Mouse (Mus musculus) midbrain, embryonic 16.5 days (tissue): Measurements from ENCODE around the gene Rasgrf2. TPM values are rescaled to one million over a fixed set of nuclear protein-coding genes. Genes with fewer than 3 reads are reported as not detected.
A peak's percentile ranks its signal among the peaks of the same experiment; 100 is the strongest.

ENCODE experiments used
- ATAC-seq: fragments of 200-750 bp; cut with Nextera tagmentation; 2 replicates; pipeline ENCODE4 v1.8.0; 2017; ENCODE audit warnings: moderate TSS enrichment
- H3K27ac ChIP-seq: fragments of 300-500 bp; sonication (generic); 2 replicates; pipeline ENCODE4 v1.5.1; 2014; ENCODE audit warnings: mild to moderate bottlenecking, low read length, mixed read lengths
- H3K27me3 ChIP-seq: fragments of 300-500 bp; sonication (generic); 2 replicates; pipeline ENCODE4 v1.6.1; 2014; ENCODE audit warnings: low read depth, low read length, mixed read lengths; ENCODE audit not compliant: control insufficient read depth, insufficient read depth
- H3K36me3 ChIP-seq: fragments of 300-500 bp; sonication (generic); 2 replicates; pipeline ENCODE4 v1.6.1; 2014; ENCODE audit warnings: mild to moderate bottlenecking, low read length, moderate library complexity, mixed read lengths; ENCODE audit not compliant: control insufficient read depth, insufficient read depth
- H3K4me1 ChIP-seq: fragments of 300-500 bp; sonication (generic); 2 replicates; pipeline ENCODE4 v1.6.1; 2014; ENCODE audit warnings: mild to moderate bottlenecking, low read length, mixed read lengths; ENCODE audit not compliant: control insufficient read depth, insufficient read depth
- H3K4me2 ChIP-seq: fragments of 300-500 bp; sonication (generic); 2 replicates; pipeline ENCODE4 v1.6.1; 2014; ENCODE audit warnings: mild to moderate bottlenecking, low read length, mixed read lengths
- H3K4me3 ChIP-seq: fragments of 300-500 bp; sonication (generic); 2 replicates; pipeline ENCODE4 v1.5.1; 2014; ENCODE audit warnings: low read depth, mild to moderate bottlenecking, low read length, moderate library complexity, mixed read lengths
- H3K9ac ChIP-seq: fragments of 300-500 bp; sonication (generic); 2 replicates; pipeline ENCODE4 v1.6.1; 2014; ENCODE audit warnings: low read depth, low read length, mixed read lengths
- H3K9me3 ChIP-seq: fragments of 300-500 bp; sonication (generic); replicated peaks from 2 replicates; pipeline ENCODE4 v1.6.1; 2014; ENCODE audit warnings: mild to moderate bottlenecking, low read length, mixed read lengths; ENCODE audit not compliant: control insufficient read depth, poor library complexity, severe bottlenecking
- WGBS: fragments of 180-500 bp; shearing (Covaris S2); extraction: QIAGEN DNeasy Blood & Tissue Kit; methylation state at CpG from one replicate; pipeline ENCODE4 v1.1.7; 2014; 5-methylcytosine and 5-hydroxymethylcytosine counted together
- polyA plus RNA-seq: library from polyadenylated mRNA; unstranded; fragments of >200 nt; fragmentation: Nextera tagmentation; extraction: Ambion mirVana; gene quantifications from 2 replicates; pipeline ENCODE4 v1.2.1, GENCODE M21; 2015

Rasgrf2 gene
- polyA plus RNA-seq, 1 experiment from 2014 or later: 14.6 TPM

DNA sequence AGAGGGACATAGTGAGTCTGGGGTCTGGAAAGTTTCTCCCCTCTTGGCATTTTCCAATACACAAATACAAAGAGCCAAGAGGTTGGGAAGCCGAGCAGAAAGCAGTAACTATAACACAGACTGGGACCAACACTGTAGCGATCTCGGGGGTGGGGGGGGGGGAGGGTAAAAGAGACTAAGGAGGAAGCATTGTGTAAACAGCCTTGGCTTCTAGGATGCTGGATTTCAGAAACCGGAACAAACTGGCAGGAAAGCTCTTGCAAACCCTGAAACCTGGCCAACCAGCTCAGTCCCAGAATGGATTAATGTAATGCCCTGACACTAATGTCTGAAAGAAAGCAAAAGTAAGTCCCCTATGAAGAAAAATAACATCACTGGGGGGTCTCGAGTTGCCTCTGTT, 11.8 kb downstream of the Rasgrf2 start:
- H3K27me3 ChIP-seq: no peaks in the 10 kb centered on the region
- no peak overlapping the region for H3K4me2 ChIP-seq
- H3K4me3 ChIP-seq: no peak overlapping the region
- 71% methylated on average over 5 of the region's 5 CpGs for WGBS
- ATAC-seq: no peak
- H3K9me3 ChIP-seq: no peaks in the 10 kb centered on the region
- H3K27ac ChIP-seq: no peak overlapping the region
- H3K4me1 ChIP-seq: no peaks in the 10 kb centered on the region
- H3K36me3 ChIP-seq: no peaks in the 10 kb centered on the region
- no peak overlapping the region for H3K9ac ChIP-seq

DNA sequence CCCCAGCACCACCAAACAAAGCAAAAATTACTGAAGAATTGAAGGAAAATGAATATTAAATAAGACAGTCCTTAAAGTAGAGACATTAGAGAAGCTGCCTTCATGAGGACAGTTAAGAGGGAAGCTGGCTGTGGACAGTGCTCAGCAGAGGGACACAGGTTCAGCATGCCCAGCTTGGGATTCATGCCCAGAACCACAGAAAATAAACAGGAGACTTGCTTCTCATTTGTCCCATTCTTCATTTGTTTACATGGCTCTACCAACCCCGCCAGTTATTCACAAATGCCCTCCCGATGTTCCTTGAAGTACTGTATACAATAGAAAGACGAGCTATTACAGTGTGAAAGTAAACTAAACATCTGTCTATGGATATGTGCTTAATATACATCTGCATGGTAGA, 17.4 kb downstream of the Rasgrf2 start:
- Histone ChIP-seq H3K4me3 (no peak overlapping the region), H3K4me1 (no peaks in the 10 kb centered on the region), H3K9me3 (no peaks in the 10 kb centered on the region), H3K27me3 (no peaks in the 10 kb centered on the region), H3K4me2 (no peak overlapping the region), H3K9ac (no peak overlapping the region), H3K27ac (no peak overlapping the region), H3K36me3 (no peaks in the 10 kb centered on the region)
- WGBS: 74% methylated on average over 3 of the region's 3 CpGs
- ATAC-seq: no peak

DNA sequence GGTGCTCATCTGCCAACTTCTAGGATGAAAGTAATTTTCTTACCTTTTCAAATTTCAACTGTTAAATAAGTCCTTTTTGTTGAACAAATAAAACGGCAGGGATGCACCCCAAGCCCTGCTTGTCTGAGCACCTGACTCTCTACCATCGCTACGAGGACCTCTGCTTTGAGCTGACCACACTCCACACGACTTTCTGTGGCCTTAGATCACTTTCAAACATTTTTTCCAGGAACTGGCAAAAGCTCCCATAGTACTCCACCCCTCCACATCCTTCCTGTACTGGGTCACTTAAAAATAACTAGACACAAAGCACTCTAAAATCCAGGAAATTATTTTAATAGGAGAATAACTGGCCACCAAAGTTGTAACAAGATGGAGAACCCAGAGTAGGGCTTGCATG, 23.2 kb downstream of the Rasgrf2 start:
- Histone ChIP-seq H3K4me2 (no peak overlapping the region), H3K27me3 (no peaks in the 10 kb centered on the region), H3K9me3 (no peaks in the 10 kb centered on the region), H3K27ac (no peak overlapping the region), H3K4me3 (no peak overlapping the region), H3K36me3 (no peaks in the 10 kb centered on the region), H3K9ac (no peak overlapping the region), H3K4me1 (no peaks in the 10 kb centered on the region)
- no peak for ATAC-seq
- WGBS: 73% methylated on average over 4 of the region's 4 CpGs

DNA sequence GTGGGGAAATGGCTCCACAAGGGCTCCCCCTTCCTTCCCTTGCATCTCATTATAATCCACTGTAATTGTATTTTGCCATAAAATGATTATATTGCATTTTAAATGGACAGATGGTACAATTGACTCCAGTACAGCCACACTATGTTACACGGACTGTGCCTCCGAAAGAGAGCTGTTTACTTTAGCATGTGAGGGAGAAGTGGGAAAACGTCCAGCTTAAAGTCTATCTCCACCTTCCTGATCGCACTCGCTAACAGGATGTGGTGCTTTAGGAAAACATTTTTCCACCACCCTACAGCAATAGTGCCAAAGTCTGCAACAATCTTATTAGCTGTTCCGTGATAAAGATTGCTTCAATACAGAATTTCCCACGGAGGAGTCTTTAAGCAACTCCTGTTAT, 27.2 kb downstream of the Rasgrf2 start:
- Histone ChIP-seq H3K36me3 (no peaks in the 10 kb centered on the region), H3K4me3 (no peak overlapping the region), H3K9me3 (no peaks in the 10 kb centered on the region), H3K27me3 (no peaks in the 10 kb centered on the region), H3K9ac (no peak overlapping the region), H3K4me2 (no peak overlapping the region), H3K27ac (no peak overlapping the region), H3K4me1 (no peaks in the 10 kb centered on the region)
- ATAC-seq: no peak
- 74% methylated on average over 7 of the region's 7 CpGs for WGBS

DNA sequence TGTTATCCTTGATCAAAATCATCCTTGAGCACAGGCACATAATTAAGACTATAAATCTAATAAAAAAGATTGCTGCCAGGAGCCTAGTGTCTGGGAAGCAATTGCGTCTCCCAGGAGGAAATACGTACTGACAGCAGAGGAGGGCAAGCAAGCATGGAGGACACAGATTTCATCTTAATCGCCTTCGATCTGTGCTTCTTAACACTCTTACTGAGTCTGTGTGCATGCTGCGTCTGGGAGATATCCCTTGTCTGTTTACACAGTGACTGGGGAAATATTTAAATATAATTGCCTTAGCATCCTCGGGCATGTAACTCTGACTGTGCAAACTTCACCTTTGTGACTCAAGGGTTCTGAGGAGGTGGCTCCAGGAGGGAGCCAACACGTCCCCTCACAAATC, 33.0 kb downstream of the Rasgrf2 start:
- Histone ChIP-seq H3K9me3 (no peaks in the 10 kb centered on the region), H3K9ac (no peak overlapping the region), H3K27ac (no peak overlapping the region), H3K36me3 (no peaks in the 10 kb centered on the region), H3K4me3 (no peak overlapping the region), H3K4me2 (no peak overlapping the region), H3K27me3 (no peaks in the 10 kb centered on the region), H3K4me1 (no peaks in the 10 kb centered on the region)
- peak; percentile 62; the same call in 1 of the 2 replicates for ATAC-seq
- WGBS: 67% methylated on average over 7 of the region's 7 CpGs

GRCm38 (mm10) chr13:92095131-92096090, 36.0 kb downstream of the Rasgrf2 start:
- ATAC-seq: no peak
- no peak overlapping the region for H3K4me2 ChIP-seq
- H3K9ac ChIP-seq: no peak overlapping the region
- 74% methylated on average over 12 of the region's 12 CpGs for WGBS
- no peaks in the 10 kb centered on the region for H3K27me3 ChIP-seq
- H3K36me3 ChIP-seq: no peaks in the 10 kb centered on the region
- H3K4me1 ChIP-seq: no peaks in the 10 kb centered on the region
- H3K9me3 ChIP-seq: no peaks in the 10 kb centered on the region
- no peak overlapping the region for H3K27ac ChIP-seq
- no peak overlapping the region for H3K4me3 ChIP-seq

- Histone ChIP-seq H3K9ac (no peak overlapping the region), H3K9me3 (no peaks in the 10 kb centered on the region), H3K27me3 (no peaks in the 10 kb centered on the region), H3K4me3 (no peak overlapping the region), H3K27ac (no peak overlapping the region), H3K4me2 (no peak overlapping the region), H3K4me1 (no peaks in the 10 kb centered on the region), H3K36me3 (no peaks in the 10 kb centered on the region)
- WGBS: 91% methylated on average over 6 of the region's 6 CpGs
- ATAC-seq: no peak
Observed at GRCm38 (mm10) chr13:92093712-92094290, 37.7 kb downstream of the Rasgrf2 start.

DNA sequence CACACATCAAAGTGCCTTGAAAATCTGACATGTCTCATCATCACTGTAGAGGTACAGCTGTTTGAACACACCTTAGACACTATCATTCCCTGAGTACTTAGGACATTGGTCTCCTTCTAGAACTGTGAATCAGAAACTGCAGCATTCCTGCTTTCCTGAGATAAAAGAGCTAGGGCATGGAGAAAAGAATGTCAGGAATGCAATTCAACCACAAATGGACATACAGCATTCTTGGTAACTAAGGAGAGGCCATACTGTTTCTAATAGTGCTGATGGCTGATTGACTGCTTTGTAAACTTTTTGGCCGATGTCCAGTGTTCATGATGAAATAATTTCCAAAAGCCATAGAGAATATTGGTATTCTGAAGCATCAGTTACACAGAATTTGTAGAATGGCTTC, 58.3 kb downstream of the Rasgrf2 start:
- no peaks in the 10 kb centered on the region for H3K27me3 ChIP-seq
- no peaks in the 10 kb centered on the region for H3K9me3 ChIP-seq
- no peaks in the 10 kb centered on the region for H3K4me1 ChIP-seq
- ATAC-seq: no peak
- H3K27ac ChIP-seq: no peak overlapping the region
- 83% methylated on average over 1 of the region's 1 CpGs for WGBS
- H3K4me3 ChIP-seq: no peak overlapping the region
- H3K9ac ChIP-seq: no peak overlapping the region
- H3K36me3 ChIP-seq: no peaks in the 10 kb centered on the region
- no peak overlapping the region for H3K4me2 ChIP-seq

- Histone ChIP-seq H3K27me3 (no peaks in the 10 kb centered on the region), H3K9ac (no peak overlapping the region), H3K9me3 (no peaks in the 10 kb centered on the region), H3K4me1 (no peaks in the 10 kb centered on the region), H3K4me3 (no peak overlapping the region), H3K4me2 (no peak overlapping the region), H3K27ac (no peak overlapping the region), H3K36me3 (no peaks in the 10 kb centered on the region)
- no peak for ATAC-seq
Observed at GRCm38 (mm10) chr13:92068651-92069050, 62.8 kb downstream of the Rasgrf2 start.
